Mouse (Mus musculus): ENCODE measurements around the gene Adam19. TPM values are rescaled to one million over a fixed set of nuclear protein-coding genes. Genes with fewer than 3 reads are reported as not detected.
A peak's percentile ranks its signal among the peaks of the same experiment; 100 is the strongest.

Adam19 gene
- polyA plus RNA-seq, 1 experiment from 2014 or later = 10.1 TPM

DNA sequence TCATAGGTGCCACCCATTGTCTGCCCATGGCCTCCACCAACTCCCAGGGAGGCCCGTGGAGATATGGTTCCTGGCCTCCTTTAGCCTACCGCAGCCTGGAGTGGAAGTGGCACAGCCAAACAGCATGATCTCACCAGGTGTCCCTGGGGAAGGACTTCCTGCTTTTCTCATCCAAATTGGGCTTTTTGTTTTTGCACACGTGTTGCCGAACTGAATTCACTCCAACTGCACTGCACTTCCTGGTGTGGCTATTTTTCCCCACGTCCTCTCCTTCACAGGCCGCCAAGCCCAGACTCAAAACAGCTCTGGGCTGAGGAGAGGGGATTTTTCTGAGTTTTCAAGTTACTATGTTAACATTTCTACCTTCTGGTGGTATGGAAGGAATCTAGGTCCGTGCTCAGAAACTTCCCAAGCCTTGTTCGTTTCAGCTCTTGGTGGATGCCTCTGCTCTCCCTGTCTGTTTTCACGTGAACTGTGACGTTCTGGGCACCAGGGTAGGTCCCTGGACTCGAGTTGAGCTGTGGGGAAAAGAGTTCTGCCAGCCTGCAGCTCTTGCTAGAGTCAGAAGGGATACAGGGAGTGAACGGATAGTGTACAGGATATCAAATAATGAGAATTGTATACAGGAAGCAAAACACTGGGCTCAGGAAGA, 13.1 kb downstream of the Adam19 start:
- no peaks in the 10 kb centered on the region for H3K9me3 ChIP-seq (replicated peaks; ENCODE audit: control insufficient read depth, low read length, poor library complexity, severe bottlenecking)
- no peaks in the 10 kb centered on the region for H3K27me3 ChIP-seq (ENCODE audit: control insufficient read depth, insufficient read depth, low read depth, low read length)
- H3K4me1 ChIP-seq (ENCODE audit: control insufficient read depth, insufficient read depth, low read length) = peaks cover 26% of the 10 kb centered on the region
- no peak overlapping the region for H3K9ac ChIP-seq (ENCODE audit: low read depth, low read length)
- H3K4me2 ChIP-seq (ENCODE audit: low read length) = no peak overlapping the region
- H3K27ac ChIP-seq (ENCODE audit: low read length) = peak overlapping the region; percentile 61
- H3K36me3 ChIP-seq (ENCODE audit: control insufficient read depth, insufficient read depth, low read length) = no peaks in the 10 kb centered on the region
- no peak for ATAC-seq
- no peak overlapping the region for H3K4me3 ChIP-seq (ENCODE audit: low read depth, low read length)
- 35% methylated on average over 12 of the region's 12 CpGs for WGBS

DNA sequence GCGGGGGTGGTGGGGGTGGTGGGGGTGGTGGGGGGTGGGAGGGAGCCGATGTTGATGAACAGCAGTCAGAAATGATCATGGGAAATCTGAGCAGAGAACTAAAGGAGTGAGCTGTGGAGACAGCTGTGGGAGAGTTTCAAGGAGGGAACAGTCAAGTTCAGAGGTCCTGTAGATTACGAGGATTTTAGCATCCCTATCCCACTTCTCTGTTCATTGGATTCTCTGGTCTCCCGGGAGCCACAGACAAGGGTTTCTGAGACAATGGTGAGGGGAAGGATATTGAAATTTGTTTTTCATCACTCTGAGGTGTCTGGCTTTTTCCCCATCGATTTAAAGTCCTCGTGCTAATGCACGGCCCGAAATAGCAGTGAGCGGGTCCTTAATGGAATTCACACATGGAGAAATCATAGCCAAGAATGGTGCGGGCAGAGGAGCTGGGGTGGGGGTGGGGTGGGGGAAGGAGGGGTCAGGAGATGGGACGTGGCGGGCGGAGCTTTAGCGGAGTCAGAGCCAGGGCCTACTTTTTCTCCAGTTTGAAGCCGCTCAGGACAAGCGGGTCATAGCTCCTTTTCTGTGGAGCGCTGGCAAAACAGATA, 13.7 kb downstream of the Adam19 start:
- no peak overlapping the region; the same call in 1 of the 2 replicates for H3K4me2 ChIP-seq (ENCODE audit: low read length)
- no peaks in the 10 kb centered on the region for H3K36me3 ChIP-seq (ENCODE audit: control insufficient read depth, insufficient read depth, low read length)
- H3K9me3 ChIP-seq (replicated peaks; ENCODE audit: control insufficient read depth, low read length, poor library complexity, severe bottlenecking) = no peaks in the 10 kb centered on the region
- H3K27ac ChIP-seq (ENCODE audit: low read length) = no peak overlapping the region
- peaks cover 26% of the 10 kb centered on the region for H3K4me1 ChIP-seq (ENCODE audit: control insufficient read depth, insufficient read depth, low read length)
- no peak overlapping the region for H3K9ac ChIP-seq (ENCODE audit: low read depth, low read length)
- whole genome bisulfite sequencing = 20% methylated on average over 17 of the region's 17 CpGs
- no peaks in the 10 kb centered on the region for H3K27me3 ChIP-seq (ENCODE audit: control insufficient read depth, insufficient read depth, low read depth, low read length)
- no peak for ATAC-seq
- no peak overlapping the region for H3K4me3 ChIP-seq (ENCODE audit: low read depth, low read length)

DNA sequence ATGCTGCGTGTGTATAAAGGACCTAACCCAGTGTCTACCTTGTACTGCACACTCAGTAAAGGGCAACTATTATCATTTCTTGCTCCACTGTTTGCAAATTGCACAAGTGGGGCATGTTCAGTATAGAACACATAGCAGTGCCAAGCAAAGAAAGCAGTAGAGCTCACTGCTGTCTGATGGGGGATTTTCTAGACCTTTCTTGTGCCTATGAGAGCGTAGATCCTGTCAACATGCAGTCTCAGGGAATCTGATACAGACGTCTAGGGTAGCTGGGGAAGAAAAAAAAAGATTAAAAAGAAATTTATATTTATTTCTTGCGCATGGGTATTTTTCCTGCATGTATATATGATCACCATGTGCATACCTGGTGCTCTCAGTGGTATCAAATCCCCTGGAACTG, 14.4 kb downstream of the Adam19 start:
- Histone ChIP-seq H3K9me3 (replicated peaks; ENCODE audit: control insufficient read depth, low read length, poor library complexity, severe bottlenecking) (no peaks in the 10 kb centered on the region), H3K4me2 (ENCODE audit: low read length) (no peak overlapping the region), H3K4me3 (ENCODE audit: low read depth, low read length) (no peak overlapping the region), H3K27ac (ENCODE audit: low read length) (no peak overlapping the region), H3K27me3 (ENCODE audit: control insufficient read depth, insufficient read depth, low read depth, low read length) (no peaks in the 10 kb centered on the region), H3K9ac (ENCODE audit: low read depth, low read length) (no peak overlapping the region), H3K36me3 (ENCODE audit: control insufficient read depth, insufficient read depth, low read length) (no peaks in the 10 kb centered on the region), H3K4me1 (ENCODE audit: control insufficient read depth, insufficient read depth, low read length) (peaks cover 21% of the 10 kb centered on the region)
- no peak for ATAC-seq
- WGBS = 73% methylated on average over 4 of the region's 4 CpGs

DNA sequence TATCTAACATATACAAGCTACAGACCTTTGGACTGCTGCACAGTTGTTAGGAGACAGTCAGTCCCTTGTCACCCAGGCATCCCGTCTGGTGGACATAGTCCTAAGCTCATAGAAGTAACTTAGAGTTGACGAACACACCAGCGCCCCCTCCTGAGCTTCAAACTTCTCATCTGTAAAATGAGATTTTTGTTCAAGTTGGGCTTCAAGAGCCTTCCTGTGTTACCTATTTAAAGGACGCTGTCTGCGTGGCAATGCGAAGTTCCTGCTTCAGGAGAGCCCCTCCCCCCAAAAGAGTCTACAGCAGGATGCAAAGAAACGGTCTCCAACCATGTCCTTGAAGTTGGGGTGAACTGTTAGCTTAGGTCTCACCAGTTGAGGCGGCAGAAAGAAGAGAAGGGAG, 15.0 kb downstream of the Adam19 start:
- no peak overlapping the region for H3K4me3 ChIP-seq (ENCODE audit: low read depth, low read length)
- 71% methylated on average over 8 of the region's 8 CpGs for WGBS

DNA sequence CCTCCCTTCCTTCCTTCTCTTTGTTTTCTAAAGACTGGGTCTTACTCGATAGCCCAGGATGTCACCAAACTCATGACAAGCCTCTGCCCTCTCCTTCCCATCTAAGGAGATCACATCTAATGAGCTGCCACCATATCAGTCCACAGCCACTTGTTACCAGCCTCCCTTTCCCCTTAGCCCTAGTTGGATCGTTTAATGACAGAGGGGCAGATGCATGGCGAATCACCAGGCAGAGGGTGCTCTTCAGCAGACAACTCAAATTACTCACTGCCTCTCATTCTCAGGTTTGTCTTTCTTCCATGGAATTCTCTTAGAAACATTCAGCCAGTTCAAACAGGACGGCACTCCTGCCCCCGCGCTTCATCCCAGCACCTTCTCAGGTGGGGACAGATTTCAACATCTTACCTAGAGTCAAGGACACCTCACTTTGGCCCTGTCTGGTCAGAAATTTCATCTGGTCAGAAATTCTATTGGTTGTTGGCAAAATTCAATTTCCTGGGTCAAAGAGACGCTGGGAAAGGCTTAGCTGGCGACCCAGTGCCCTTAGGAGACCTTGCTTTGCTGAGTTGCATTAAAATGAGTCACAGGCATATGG, 16.8 kb downstream of the Adam19 start:
- 74% methylated on average over 8 of the region's 8 CpGs for WGBS
- Histone ChIP-seq H3K27me3 (ENCODE audit: control insufficient read depth, insufficient read depth, low read depth, low read length) (no peaks in the 10 kb centered on the region), H3K9ac (ENCODE audit: low read depth, low read length) (no peak overlapping the region), H3K4me1 (ENCODE audit: control insufficient read depth, insufficient read depth, low read length) (peaks cover 17% of the 10 kb centered on the region), H3K36me3 (ENCODE audit: control insufficient read depth, insufficient read depth, low read length) (peaks cover 9% of the 10 kb centered on the region), H3K9me3 (replicated peaks; ENCODE audit: control insufficient read depth, low read length, poor library complexity, severe bottlenecking) (no peaks in the 10 kb centered on the region), H3K4me3 (ENCODE audit: low read depth, low read length) (no peak overlapping the region), H3K4me2 (ENCODE audit: low read length) (no peak overlapping the region), H3K27ac (ENCODE audit: low read length) (no peak overlapping the region)
- ATAC-seq = no peak

More for the DNA sequence above, 15.0 kb downstream of the Adam19 start:
- Histone ChIP-seq H3K27ac (ENCODE audit: low read length) (no peak overlapping the region), H3K9me3 (replicated peaks; ENCODE audit: control insufficient read depth, low read length, poor library complexity, severe bottlenecking) (no peaks in the 10 kb centered on the region), H3K36me3 (ENCODE audit: control insufficient read depth, insufficient read depth, low read length) (no peaks in the 10 kb centered on the region), H3K27me3 (ENCODE audit: control insufficient read depth, insufficient read depth, low read depth, low read length) (no peaks in the 10 kb centered on the region), H3K4me2 (ENCODE audit: low read length) (no peak overlapping the region), H3K9ac (ENCODE audit: low read depth, low read length) (no peak overlapping the region), H3K4me1 (ENCODE audit: control insufficient read depth, insufficient read depth, low read length) (peaks cover 20% of the 10 kb centered on the region)
- no peak for ATAC-seq

DNA sequence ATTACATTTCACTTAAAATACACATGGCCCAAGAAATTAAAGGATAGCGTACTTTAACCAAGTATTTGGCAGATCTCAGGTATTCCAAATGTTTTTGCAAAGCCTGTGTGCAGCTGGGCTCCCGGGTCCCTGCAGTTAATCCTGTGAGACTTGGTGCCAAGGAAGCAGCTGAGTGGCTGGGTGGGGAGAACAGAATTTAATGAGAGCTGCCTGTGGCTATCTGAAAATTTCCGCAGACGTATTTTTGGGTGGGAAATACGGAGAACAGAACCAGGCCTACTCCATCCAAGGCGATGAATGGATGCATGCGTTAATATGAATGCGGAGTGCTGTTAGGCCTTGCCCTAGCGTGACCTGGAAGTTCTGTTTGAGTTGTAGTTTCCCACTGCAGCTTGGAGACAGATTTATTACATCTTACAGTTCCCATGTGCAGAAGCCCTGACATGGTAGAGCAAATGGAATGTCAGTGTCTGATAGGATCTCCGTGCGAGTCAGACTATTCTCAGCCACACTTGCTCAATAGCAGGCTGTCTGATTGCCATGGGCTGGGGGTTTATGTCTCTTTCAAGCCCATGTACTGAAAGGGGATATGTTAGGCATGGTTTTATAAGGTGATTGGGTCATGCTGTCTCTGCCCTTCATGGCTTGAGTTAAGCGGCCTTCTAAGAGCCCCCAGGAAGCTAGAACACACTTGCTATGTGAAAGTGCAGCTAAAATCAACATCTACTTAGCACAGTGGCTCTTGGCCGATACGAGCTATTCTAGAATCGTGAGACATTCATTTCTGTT, 17.5 kb downstream of the Adam19 start:
- Histone ChIP-seq H3K27ac (ENCODE audit: low read length) (no peak overlapping the region), H3K9me3 (replicated peaks; ENCODE audit: control insufficient read depth, low read length, poor library complexity, severe bottlenecking) (no peaks in the 10 kb centered on the region), H3K4me1 (ENCODE audit: control insufficient read depth, insufficient read depth, low read length) (peaks cover 17% of the 10 kb centered on the region), H3K27me3 (ENCODE audit: control insufficient read depth, insufficient read depth, low read depth, low read length) (no peaks in the 10 kb centered on the region), H3K9ac (ENCODE audit: low read depth, low read length) (no peak overlapping the region), H3K4me3 (ENCODE audit: low read depth, low read length) (no peak overlapping the region), H3K4me2 (ENCODE audit: low read length) (no peak overlapping the region), H3K36me3 (ENCODE audit: control insufficient read depth, insufficient read depth, low read length) (peaks cover 13% of the 10 kb centered on the region)
- no peak for ATAC-seq
- WGBS = 74% methylated on average over 15 of the region's 15 CpGs

DNA sequence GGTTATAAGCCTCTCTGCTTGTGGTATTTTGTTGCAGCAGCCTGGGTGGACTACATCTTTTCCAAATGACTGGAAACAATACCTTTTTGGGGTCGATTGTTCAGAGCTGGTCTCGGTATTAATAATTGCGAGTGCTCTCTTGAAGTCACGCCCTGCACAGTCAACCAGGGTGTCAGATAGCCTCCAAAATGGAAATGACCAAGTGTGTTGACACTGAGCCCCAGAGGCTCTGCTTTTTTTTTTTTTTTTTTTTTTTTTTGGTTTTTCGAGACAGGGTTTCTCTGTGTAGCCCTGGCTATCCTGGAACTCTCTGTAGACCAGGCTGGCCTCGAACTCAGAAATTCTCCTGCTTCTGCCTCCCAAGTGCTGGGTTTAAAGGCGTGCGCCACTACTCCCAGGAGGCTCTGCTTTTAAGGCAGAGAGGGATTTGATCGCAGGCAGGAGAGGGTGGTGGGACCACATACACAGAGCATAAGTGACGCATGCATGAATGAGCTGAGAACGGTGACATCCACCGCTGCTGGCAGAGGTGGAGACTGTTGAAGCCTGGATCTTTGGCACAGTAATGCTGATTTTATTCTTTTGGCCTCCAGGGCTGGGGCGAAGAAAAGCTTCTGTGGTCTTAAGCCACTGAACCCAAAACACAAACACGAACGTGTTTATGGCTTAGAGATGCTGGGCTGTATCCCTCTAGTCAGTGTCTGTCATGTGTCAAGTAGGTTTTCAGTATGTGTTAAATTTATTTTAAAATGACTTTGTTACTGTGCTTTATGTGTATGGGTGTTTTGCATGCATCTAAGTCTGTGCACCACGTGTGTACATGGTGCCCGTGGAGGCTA, 18.3 kb downstream of the Adam19 start:
- Histone ChIP-seq H3K27me3 (ENCODE audit: control insufficient read depth, insufficient read depth, low read depth, low read length) (no peaks in the 10 kb centered on the region), H3K36me3 (ENCODE audit: control insufficient read depth, insufficient read depth, low read length) (peaks cover 13% of the 10 kb centered on the region), H3K4me3 (ENCODE audit: low read depth, low read length) (no peak overlapping the region), H3K9me3 (replicated peaks; ENCODE audit: control insufficient read depth, low read length, poor library complexity, severe bottlenecking) (no peaks in the 10 kb centered on the region), H3K9ac (ENCODE audit: low read depth, low read length) (no peak overlapping the region), H3K27ac (ENCODE audit: low read length) (no peak overlapping the region), H3K4me1 (ENCODE audit: control insufficient read depth, insufficient read depth, low read length) (peaks cover 16% of the 10 kb centered on the region), H3K4me2 (ENCODE audit: low read length) (no peak overlapping the region)
- no peak for ATAC-seq
- WGBS = 86% methylated on average over 17 of the region's 17 CpGs

DNA sequence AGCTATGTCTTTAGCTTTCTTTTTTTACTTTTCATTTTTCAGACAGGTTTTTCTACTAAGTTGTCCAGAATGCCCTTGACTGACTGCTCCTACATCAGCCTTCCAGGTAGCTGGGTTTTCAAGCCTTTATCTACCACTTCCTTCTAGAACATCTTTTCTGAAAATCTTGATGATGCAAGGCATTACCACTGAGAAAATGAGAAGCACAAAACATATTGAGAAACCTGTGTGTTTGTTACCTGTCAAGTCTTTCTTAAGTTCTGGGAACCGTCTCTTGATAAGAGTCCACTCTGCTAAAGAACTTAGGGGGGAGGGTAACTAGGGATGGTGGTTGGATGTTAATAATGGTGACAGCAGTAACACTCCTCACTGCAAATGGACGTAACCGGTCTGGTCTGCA, 19.7 kb downstream of the Adam19 start:
- no peak overlapping the region for H3K4me2 ChIP-seq (ENCODE audit: low read length)
- H3K27ac ChIP-seq (ENCODE audit: low read length) = no peak overlapping the region
- no peak overlapping the region for H3K9ac ChIP-seq (ENCODE audit: low read depth, low read length)
- no peaks in the 10 kb centered on the region for H3K9me3 ChIP-seq (replicated peaks; ENCODE audit: control insufficient read depth, low read length, poor library complexity, severe bottlenecking)
- WGBS = 94% methylated on average over 3 of the region's 3 CpGs
- H3K36me3 ChIP-seq (ENCODE audit: control insufficient read depth, insufficient read depth, low read length) = peaks cover 13% of the 10 kb centered on the region
- H3K4me1 ChIP-seq (ENCODE audit: control insufficient read depth, insufficient read depth, low read length) = peaks cover 6% of the 10 kb centered on the region; the same call in 1 of the 2 replicates
- H3K27me3 ChIP-seq (ENCODE audit: control insufficient read depth, insufficient read depth, low read depth, low read length) = no peaks in the 10 kb centered on the region
- ATAC-seq = no peak
- H3K4me3 ChIP-seq (ENCODE audit: low read depth, low read length) = no peak overlapping the region
